Mouse (Mus musculus) cerebellum, postnatal 14 days (tissue): ENCODE results near the gene Olfr574.
A peak's percentile ranks its signal among the peaks of the same experiment; 100 is the strongest.

Source experiments
- DNase-seq, 2 experiments: peaks; one replicate each; pipeline ENCODE4 v3.0.0; 2021; ENCODE audit warnings: mixed read lengths in 2 of 2

Olfr574 gene

DNA sequence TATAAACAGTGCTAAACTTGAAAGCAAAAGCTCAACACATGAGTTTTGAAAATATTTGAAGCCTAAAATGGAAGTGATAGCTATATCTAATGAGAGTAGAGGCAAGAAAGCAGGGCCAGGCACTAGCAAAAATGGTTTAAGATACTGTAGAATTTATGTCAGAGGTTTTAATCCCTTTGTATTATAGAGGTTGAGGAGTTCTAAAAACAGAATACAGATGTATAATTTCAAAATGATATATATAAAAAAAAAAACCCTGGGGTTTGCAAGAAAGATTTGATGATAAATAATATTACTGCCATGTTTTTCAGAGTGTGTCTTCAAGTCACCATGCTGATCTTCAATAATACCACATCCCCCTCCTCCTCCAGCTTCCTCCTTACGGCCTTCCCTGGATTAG is at the start of gene Olfr574:
Gene Olfr574 (plus strand): TSS at position 301 of the 400 bp plus-strand sequence.
- DNase-seq: no peak

DNA sequence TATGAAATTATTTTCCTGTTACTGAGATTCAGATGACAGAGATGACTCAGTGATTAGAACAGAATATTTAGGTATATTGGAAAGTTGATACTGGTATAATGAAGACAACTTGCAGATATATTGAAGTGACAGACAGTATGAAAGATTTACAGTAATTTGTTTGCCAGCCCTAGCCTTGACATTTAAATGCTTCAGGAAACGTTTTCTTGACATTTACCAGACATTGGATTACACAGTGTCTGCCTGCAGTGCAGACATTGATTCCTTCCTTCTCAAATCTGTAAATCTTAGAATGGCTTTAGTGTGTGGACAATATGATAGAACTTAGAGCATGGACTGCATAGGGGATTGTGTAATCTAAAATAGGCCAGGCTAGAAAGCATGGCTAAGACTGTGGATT is 33.0 kb upstream of the Olfr574 start:
- DNase-seq: no peak

DNA sequence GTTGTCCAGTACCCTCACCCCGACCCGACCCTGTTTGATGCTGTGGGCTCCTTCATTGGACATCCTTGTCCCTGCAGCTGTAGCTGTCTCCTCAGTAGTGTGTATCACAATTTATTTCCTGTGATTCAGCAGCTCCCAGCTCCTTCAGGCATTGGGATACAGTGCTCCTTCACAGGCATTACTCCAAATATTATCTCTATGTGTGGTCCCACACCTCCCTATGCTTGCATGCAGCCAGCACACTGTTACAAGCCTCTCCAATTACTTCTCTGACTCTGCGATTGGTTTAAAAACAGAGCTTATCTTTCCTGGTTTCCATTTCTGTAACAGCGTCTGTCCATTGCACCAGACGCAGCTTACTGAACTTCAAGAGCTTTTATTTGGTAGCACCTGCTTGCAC is 31.9 kb upstream of the Olfr574 start:
- no peak for DNase-seq

DNA sequence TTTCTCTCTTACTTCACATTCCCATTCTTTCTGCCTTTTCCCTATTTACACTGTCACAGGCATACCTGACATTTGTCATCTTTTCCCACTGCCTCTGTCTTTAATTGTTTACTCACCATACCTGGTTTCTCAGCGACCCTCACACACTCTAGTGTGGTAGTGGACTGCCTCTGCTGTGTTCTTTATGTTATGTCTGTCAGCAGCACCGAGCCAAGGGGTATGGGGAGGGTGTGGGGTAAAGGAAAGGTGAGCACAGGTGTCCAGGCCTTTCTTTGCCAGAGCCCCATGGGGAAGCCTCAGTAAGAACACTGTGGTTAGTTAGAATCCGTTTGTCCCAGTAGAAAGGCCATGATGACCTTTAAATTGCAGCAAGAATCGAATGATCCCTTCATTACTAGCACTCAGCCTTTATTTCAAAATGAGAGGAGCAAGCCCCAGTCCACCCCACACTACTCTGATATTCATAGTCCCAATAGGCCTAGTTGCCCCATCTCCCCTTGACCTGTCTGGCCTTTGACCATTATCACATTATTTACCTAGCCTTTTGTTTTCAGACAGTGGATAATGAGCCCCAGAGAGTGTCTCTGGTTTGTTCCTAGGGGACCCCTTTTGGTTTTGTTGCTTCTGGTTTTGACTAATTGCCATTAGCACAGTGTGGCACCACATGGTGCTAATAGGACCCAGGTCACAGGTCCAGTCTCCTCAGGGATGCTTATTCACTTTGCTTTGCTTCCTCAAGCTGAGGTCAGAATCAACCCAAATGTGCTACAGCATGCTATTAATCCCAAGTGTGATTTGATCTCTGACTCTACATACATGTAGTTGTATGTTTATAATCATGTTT is 31.0 kb upstream of the Olfr574 start, which contains the start of gene Olfr571:
Gene Olfr571 (minus strand): TSS at position 505 of the 844 bp plus-strand sequence.
- DNase-seq: no peak

DNA sequence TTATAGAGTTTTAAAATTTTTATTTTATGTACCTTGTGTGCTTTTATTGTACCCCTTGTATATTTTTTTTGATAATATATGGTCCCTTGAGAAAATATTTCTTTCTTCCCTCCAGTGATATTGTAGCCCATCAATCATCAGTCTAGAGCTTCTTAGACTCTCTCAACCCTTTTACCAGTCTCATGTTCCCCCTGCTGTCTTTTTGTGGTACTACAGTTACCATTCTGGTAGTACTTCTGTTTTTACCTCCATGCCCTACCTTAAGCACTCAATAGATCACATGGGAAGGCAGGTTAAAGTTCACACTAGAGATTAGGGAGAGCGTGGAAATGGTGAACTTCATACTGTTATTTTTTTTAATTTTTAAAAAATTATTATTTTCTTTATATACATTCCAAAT is 28.6 kb upstream of the Olfr574 start:
- peak; percentile 67 to 69 for DNase-seq

DNA sequence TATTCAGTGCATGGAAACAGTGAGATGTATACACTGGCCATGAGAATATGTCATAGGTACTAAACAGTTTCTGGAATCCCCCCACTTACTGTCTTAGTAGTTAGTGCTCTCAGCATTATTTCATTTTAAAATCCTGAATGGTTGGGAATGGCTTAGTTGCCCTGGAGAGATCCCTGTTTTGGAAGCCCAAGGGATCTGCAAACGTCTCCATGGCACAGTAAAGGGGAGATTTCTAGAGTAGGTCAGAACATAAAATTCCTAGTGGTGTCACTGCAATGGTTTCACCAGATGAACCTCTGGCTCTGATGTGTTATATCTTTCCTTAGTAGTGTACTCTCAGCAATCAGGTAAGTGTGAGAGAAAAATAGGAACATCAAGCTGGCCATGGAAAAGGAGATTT is 24.2 kb upstream of the Olfr574 start, which contains the start of gene Olfr572:
Gene Olfr572 (plus strand): TSS at position 301 of the 400 bp plus-strand sequence.
- no peak for DNase-seq

DNA sequence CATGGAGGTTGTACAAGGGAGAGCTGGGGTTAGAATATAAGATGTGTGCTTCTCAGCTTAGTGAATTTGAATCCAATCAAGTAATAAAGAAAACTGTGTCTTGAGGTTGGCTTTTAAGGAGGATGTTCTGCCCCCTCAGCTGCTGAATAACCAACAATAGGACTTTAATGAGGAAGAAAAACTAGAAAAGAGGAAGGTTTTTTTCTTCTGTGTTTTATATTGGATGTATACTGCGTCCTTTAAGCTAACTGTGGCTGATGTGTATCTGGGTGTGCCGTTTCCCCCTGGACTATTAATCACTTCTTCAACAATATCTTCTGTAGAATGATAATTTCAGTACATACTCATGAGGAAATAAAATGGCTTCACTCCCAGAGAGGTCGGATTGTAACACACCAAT is 21.2 kb upstream of the Olfr574 start:
- DNase-seq: no peak

DNA sequence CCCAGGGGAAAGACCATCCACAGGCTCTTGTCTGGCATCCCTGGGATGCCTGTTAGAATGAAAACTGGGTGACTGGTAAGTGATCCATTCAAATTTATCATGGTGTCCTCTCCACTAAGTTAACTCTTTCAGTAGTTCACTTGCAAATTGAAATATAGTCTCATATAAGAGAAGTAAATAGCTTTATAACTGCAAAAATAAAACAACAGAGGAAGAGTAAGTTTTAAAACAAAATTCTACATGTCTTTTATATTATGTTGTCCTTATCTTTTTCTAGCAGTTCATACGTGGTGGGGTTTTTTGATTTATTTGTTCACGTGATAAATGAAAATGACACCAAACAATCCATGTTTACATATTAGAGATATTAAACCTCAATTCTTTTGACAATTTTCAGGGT is 5.8 kb upstream of the Olfr574 start, which contains the start of gene Olfr573-ps1:
Gene Olfr573-ps1 (minus strand): TSS at position 101 of the 400 bp plus-strand sequence.
- no peak for DNase-seq

DNA sequence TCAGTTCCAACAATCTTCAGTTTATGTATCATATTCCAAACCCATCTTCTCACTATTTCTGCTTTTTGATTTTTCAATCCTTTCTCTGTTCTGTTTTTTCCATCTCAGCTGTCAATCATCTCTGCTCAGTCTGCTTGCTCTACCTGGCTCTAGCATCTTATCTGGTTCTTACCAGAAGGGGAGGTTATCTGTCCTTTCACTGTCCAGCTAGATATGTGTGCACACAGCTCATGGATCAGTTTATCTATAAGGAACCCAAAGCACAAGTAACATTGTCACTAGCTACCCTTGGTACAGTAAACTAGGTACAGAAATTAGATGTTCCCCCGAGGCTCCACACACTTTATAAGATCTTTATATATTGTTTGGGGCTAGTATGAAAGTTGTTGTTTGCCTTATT is 4.8 kb upstream of the Olfr574 start:
- no peak for DNase-seq

DNA sequence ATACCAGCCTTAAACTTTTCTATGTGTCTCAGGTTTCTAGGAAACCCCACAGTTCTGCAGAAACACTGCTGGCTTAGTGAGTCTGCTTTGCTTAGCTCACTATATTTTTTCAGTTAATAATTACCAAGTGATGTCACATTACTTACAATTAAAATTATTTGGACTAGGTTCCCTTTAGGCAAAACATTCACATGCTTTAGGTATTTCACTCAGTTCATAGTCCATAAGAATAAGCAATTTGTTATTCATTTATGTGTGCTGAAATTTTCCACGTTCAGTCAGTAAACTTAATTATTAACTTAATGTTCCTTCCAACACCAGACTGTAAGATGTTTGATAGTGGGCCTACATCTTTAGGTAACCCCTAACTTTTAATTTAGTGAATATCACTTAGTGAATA is 2.5 kb downstream of the Olfr574 start:
- DNase-seq: no peak

DNA sequence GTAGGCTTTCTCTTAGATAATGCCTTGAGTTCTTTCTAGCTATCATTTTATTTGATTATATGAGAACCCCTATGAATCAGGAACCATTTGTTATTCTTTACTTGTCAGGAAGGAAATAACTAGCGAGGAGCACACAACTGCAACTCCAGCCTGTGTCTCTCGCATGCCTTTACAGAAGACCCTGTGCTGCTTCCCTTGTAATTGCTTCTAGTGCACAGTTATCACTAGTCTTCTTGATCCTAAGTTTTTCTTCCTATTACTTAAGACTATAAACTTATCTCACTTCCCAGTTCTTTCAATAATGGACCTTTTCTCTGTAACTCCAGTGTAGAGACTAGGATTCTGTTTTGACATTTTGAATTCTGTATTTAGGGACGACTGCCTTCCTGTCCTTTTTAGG is 9.9 kb downstream of the Olfr574 start:
- no peak for DNase-seq

DNA sequence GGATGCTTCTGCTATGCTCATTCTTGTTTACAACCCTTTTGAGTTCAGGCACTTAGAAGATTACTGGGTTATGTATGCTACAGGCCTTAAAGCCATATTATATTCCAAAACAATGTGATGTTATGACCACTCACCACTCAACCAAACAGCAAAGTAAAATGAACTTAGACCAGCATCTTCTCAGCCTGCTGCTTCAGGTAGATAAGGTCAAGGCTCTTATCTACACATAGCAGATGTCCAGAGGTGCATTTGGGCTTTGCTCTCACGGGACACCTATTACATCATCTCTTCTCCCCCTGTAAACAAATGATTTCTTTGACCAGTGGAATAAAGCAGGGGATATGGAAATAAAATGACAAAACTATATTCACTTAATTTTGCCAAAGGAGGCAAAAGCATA is 10.3 kb downstream of the Olfr574 start, which contains the start of gene Olfr575:
Gene Olfr575 (minus strand): TSS at position 183 of the 400 bp plus-strand sequence.
- no peak for DNase-seq

DNA sequence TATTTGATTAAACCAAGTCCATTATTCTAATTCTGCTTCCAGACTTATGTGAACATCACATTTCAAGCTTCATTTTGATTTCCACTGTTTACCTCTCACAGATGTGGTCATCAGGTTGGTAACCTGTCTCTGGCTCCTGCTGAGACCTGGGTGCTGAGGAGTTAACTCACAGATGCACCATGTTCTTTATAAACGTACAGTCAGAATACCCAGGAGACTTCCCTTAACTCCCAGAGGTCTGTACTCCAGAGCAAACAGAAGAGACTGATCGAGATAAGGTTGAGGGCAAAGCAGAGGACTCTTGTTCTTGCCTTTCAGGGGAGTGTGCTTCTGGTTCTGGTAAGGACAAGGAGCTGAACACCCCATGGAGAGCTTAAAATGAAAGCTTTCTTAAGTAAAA is 14.1 kb downstream of the Olfr574 start, which contains the start of gene Olfr576:
Gene Olfr576 (plus strand): TSS at position 301 of the 400 bp plus-strand sequence.
- DNase-seq: no peak

DNA sequence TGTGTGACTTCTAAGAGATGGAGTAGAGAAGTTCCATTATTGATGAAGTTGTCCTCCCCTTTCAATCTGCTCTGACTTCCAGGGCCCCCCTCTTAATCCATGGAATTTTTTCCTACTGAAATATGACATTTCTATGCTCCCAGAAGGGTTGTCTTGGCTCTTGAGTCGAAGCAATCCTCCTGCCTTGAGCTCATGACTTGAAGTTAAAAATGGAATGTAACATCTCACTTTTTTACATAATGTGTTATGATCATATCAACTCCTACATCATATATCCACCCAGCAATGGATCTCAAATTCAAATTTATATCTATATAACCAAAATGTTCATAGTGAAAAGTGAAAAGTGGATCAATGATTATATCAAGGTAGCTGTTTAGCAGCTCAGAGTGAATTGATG is 26.1 kb downstream of the Olfr574 start:
- DNase-seq: no peak

DNA sequence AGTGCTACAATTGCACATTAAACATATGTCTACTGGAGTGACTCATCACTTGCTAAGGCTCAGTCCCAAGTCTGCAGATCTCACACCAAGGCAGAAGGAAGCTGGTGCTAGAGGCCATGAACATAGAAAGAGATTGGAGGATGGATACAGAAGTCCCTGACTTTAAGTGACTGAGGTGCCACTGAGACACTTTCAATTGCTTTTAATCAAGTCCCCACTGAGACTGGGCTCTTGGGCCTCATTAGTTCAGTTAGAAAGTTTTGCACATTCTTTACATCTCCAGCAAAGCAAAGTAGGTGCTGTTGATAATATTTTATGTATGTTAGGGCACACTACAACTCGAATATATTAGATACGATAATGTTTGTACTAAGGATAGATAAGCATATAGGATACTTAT is 27.6 kb downstream of the Olfr574 start, which contains the start of gene Olfr577:
Gene Olfr577 (minus strand): TSS at position 101 of the 400 bp plus-strand sequence.
- no peak for DNase-seq

DNA sequence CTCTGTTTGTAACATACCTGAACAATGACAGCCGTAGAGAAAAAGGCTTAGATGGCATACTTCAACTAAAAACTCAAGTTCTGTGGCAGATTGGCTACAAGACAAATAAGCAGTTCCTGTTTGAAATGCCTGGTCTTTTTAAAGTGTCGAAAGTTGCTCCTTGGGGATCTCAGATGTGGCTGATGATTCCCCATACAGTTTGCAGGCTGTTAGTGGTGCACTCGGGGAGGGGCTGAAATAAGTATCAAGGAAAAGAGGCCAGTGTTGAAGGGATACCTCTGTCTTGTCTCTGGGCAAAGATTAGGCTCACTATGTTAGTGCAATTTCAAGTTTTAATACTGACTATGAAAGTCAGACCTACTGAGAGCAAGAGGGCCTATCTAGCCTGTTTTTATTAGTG is 41.0 kb downstream of the Olfr574 start, which contains the start of gene Olfr578:
Gene Olfr578 (minus strand): TSS at position 101 of the 400 bp plus-strand sequence.
- no peak for DNase-seq
